Mouse (Mus musculus) olfactory bulb, adult 2 months (tissue): ENCODE results near the gene Lca5l. TPM values are rescaled to one million over a fixed set of nuclear protein-coding genes. Genes with fewer than 3 reads are reported as not detected.

ENCODE experiments used
- H3K27ac ChIP-seq: fragments of 200-500 bp; 2 replicates; pipeline ENCODE4 v1.5.1; 2012; ENCODE audit warnings: low read depth, low read length; ENCODE audit not compliant: insufficient read depth
- H3K4me1 ChIP-seq: fragments of 200-500 bp; 2 replicates; pipeline ENCODE4 v1.6.1; 2012; ENCODE audit warnings: low read length; ENCODE audit not compliant: control insufficient read depth, insufficient read depth
- H3K4me3 ChIP-seq: fragments of 200-500 bp; 2 replicates; pipeline ENCODE4 v1.5.1; 2012; ENCODE audit warnings: mild to moderate bottlenecking, low read depth, low read length, moderate library complexity; ENCODE audit not compliant: insufficient read depth
- CTCF ChIP-seq: fragments of 200-500 bp; IDR thresholded peaks from 2 replicates; pipeline ENCODE4 v1.5.1; 2012; ENCODE audit warnings: low read depth, mild to moderate bottlenecking, low read length, moderate library complexity; ENCODE audit not compliant: insufficient read depth
- POLR2A ChIP-seq: fragments of 200-500 bp; IDR thresholded peaks from 2 replicates; pipeline ENCODE4 v1.6.1; 2012; ENCODE audit warnings: mild to moderate bottlenecking, low read depth, low read length, moderate library complexity; ENCODE audit not compliant: insufficient read depth
- WGBS: fragments of 180-500 bp; shearing (Covaris S2); methylation state at CpG from one replicate; pipeline ENCODE4 v1.1.7; 2018; 5-methylcytosine and 5-hydroxymethylcytosine counted together
- polyA plus RNA-seq: library from polyadenylated mRNA; stranded (reverse); fragments of >200 nt; gene quantifications from 2 replicates; pipeline ENCODE4 v1.2.4, GENCODE M21; 2012; ENCODE audit warnings: low replicate concordance; ENCODE audit not compliant: missing spikeins, insufficient read depth, insufficient read length

Lca5l gene
- polyA plus RNA-seq, 1 experiment, result not detected

DNA sequence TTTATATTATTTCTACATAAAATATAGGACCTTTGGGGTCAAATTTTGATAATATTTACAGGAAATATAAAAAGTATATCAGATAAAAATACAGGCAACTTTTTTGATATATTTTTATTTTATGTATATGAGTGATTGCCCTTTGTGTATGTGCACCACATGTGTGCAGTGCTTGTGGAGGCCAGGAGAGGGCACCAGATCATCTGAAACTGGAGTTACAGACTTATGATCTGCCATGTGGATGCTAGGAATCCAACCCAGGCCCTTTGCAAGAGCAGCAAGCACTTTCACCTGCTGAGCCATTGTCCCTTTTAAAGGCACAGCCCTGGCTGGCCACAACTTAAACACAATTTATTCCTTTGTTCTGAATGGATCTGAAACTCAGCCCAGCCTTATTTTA is 12.9 kb downstream of the Lca5l start:
- H3K4me3 ChIP-seq, result no peak overlapping the region
- H3K4me1 ChIP-seq, result 0 out of 2 replicates have a peak, but pooled peaks cover 2% of the 10 kb centered on the region
- H3K27ac ChIP-seq, result no peak overlapping the region
- TF ChIP-seq CTCF, result no peak
- TF ChIP-seq POLR2A, result no peak

DNA sequence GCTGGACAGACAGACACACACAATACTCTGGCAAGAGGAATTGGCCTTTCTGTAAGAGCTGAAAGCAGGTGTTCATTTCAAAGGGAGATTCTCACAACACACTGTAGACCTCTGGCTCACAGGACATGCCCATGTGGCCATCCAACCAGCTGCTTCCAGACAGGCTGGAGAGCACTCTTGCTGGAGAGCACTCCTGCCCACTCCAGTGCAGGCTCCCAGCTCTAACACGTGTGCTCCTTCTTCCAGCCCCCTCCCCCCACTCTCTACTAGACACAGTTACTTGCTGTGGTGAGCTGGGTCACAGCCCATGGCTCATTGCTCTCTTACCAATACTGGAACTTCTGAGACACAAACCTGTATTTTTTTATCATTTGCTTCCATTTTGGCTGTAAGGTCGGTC is 16.7 kb downstream of the Lca5l start:
- Histone ChIP-seq H3K4me1 (0 out of 2 replicates have a peak, but pooled peaks cover 2% of the 10 kb centered on the region), H3K4me3 (no peak overlapping the region), H3K27ac (no peak overlapping the region)
- WGBS, result 57% methylated on average over 2 of the region's 2 CpGs
- TF ChIP-seq CTCF (no peak), POLR2A (no peak)

GRCm38 (mm10) chr16:96173648-96174047 is 18.4 kb downstream of the Lca5l start:
- Histone ChIP-seq H3K4me3 (no peak overlapping the region), H3K4me1 (0 out of 2 replicates have a peak, but pooled peaks cover 2% of the 10 kb centered on the region), H3K27ac (no peak overlapping the region)
- WGBS, result 76% methylated on average over 8 of the region's 8 CpGs
- TF ChIP-seq POLR2A (no peak), CTCF (no peak)

GRCm38 (mm10) chr16:96168837-96169236 is 23.2 kb downstream of the Lca5l start:
- WGBS, result 92% methylated on average over 4 of the region's 4 CpGs
- TF ChIP-seq CTCF (no peak), POLR2A (no peak)

GRCm38 (mm10) chr16:96165723-96166264 is 26.3 kb downstream of the Lca5l start:
- TF ChIP-seq POLR2A (no peak), CTCF (no peak)
- no peaks in the 10 kb centered on the region for H3K4me1 ChIP-seq
- H3K4me3 ChIP-seq, result no peak overlapping the region
- H3K27ac ChIP-seq, result no peak overlapping the region
- 75% methylated on average over 4 of the region's 4 CpGs for WGBS

More at GRCm38 (mm10) chr16:96168837-96169236, 23.2 kb downstream of the Lca5l start:
- H3K4me3 ChIP-seq, result no peak overlapping the region
- no peaks in the 10 kb centered on the region for H3K4me1 ChIP-seq
- H3K27ac ChIP-seq, result no peak overlapping the region

DNA sequence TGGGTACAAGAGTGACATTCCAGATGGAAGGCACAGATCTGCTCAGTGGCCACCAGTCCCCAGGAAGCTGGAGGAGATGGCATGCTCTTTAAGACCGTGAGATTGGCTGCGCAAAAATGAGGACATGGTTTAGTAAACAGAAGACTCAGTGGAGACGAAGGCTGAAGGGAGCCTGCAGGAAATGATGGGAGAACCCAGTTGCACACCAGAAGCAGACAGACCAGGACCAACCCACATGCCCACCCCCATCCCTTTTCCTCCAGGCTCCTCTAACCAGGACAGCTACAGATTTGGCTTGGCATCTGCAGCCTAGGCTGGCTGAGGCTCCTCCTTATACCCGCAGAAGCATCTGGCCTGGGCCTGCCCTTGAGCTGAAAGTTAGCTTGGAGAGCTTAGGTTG is 30.7 kb downstream of the Lca5l start:
- TF ChIP-seq CTCF, result no peak
- TF ChIP-seq POLR2A, result no peak
- H3K4me3 ChIP-seq, result no peak overlapping the region
- peaks cover 23% of the 10 kb centered on the region for H3K4me1 ChIP-seq
- 83% methylated on average over 4 of the region's 4 CpGs for WGBS
- no peak overlapping the region for H3K27ac ChIP-seq

DNA sequence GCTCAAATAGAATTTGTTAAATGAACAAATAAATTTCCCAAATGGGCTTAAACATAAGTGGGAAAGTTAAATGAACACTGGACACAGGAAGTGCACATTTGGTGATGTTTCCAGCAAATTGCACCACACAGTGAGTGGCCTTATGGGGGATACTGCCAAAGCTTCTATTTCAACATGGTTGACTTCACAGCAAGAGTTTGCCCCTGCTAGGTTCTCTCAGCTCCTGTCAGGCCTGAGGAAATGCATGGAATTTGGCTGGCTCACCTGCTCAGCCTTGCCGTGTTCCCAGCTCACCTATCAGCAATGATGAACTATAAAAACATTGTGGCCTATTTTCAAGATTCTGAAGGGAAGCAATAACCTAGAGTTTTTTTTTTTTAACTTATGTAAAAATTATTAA is 31.1 kb downstream of the Lca5l start:
- Histone ChIP-seq H3K4me3 (no peak overlapping the region), H3K27ac (no peak overlapping the region), H3K4me1 (peaks cover 23% of the 10 kb centered on the region)
- TF ChIP-seq CTCF (no peak), POLR2A (no peak)
- WGBS, result 98% methylated on average over 1 of the region's 1 CpGs

DNA sequence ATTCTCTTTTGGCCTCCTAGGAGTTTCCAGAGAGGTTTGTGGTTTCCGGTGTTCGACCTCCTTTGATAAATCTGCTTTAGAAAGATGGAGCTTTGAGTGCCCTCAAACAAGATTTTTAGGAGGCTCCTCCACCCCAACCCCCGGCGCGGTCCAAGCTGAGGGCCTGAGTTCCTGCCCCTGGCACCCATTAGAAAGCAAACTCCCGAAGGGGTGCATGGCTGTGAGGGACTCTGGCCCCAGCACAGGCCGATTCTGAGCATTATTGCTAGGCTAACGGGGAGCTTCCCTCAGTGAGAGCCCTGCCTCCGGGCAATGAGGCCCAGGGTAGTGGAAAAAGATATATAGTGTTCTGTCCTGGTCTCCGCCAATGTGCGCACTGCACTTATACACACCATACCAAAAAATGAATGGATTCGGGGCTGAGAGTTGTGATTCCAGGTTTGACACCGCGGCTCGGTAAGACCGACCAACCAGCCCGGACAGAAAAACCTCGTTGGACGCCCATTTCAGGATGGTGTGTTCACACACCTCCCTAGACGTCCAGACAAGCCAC is 32.2 kb downstream of the Lca5l start:
- 88% methylated on average over 20 of the region's 20 CpGs for WGBS
- peaks cover 31% of the 10 kb centered on the region for H3K4me1 ChIP-seq
- TF ChIP-seq POLR2A (0 out of 2 replicates have a peak, but pooled peaks have one; percentile 1), CTCF (no peak)
- H3K27ac ChIP-seq, result no peak overlapping the region
- peak overlapping the region; percentile 45 for H3K4me3 ChIP-seq

DNA sequence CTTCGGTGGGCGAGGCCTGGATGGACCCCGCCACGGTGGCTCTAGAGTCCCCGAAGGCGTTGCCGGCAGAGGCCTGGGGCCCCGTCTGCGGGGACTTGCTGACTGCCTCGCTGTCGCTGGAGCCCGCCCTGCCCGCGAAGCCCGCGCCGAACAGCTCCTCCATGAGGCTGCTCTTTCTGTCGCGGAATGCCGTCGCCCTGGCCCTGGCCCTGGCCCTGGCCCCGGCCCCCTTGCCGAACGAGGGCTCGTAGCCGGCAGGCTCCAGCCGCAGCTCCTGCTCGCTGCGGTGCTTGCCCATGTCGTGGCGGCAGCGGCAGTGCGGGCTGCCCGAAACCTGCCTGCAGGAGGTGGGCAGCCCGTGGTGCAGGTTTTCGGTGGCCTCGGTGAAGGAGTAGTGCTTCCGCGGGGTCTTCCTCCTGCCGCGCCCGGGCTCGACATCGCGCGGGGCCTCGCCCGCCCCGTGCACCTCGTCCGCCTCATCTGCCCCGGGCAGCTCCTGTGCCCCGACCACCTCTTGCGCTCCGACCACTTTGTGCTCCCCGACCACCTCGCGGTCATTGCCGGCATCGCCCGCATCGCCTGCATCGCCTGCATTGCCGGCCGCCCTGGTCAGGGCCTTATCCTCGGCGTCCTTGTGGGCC is 32.9 kb downstream of the Lca5l start:
- Histone ChIP-seq H3K4me3 (peak overlapping the region; percentile 45), H3K4me1 (peaks cover 32% of the 10 kb centered on the region), H3K27ac (peak overlapping the region; percentile 24)
- WGBS, result 3% methylated on average over 67 of the region's 67 CpGs
- no peak for TF ChIP-seq CTCF
- TF ChIP-seq POLR2A, result no peak
